Mouse (Mus musculus) stomach, adult 2 months (tissue): ENCODE measurements around the gene Adam12. TPM values are rescaled to one million over a fixed set of nuclear protein-coding genes. Genes with fewer than 3 reads are reported as not detected.

Experiments used
- polyA plus RNA-seq: library from polyadenylated mRNA; depleted of rRNA; stranded (reverse); fragments of >200 nt; gene quantifications from 2 replicates; pipeline ENCODE4 v1.2.3, GENCODE M21; 2012; rRNA removed

Adam12 gene
- polyA plus RNA-seq, result 0.27 and 0.80 TPM in 2 replicates

DNA sequence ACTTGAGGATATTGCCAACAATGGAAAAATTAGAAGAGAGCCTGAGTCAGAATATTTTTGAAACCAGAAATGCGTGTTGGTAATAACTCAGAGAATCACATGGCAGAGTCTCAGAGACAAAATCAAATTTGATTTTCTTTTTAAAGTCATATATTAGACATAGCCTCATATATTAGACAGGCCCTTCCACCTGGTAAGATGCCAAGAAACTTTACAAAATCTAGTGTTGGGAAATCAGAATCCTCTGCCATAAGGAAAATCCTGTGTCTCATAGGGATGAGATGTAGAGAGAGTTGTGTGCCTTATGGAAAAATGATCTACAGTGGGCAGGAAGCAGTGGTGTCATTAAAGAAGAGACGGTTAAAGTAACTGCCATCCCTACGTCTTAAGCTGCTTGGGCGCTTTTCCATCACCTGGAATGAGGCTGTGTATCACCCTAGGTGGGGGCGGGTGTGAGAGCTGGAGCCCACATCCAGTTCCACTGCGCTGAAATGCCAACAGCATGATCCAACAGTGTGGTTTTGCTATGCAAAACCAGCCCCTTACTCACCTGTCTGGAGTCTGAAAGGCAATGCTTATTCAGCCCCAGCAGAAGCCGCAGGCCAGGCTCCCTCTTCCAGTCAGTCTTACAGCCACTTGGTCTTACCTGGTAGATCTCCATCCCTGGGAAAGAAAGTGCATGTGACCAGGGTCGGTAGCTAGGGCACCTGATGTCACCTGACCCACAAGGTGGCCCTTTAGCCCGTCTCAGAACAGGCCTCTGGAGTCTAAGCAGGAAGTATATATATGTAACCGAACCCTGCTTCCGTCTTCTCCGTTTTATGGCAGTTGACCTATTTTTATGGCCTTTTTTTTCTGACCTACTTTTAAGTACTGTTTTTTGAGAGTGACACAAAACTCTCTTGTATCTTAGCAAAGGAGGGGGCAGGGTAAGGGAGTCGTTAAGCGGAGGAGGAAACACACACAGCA, at the start of gene Adam12:
Gene Adam12 (minus strand): TSS at position 769 of the 969 bp plus-strand sequence.

Other genes starting within 250 kb of the Adam12 start
- 0.05 and 0.22 TPM in 2 replicates for gene D7Ertd443e, start 153.5 kb upstream of the Adam12 start, polyA plus RNA-seq